Mouse (Mus musculus): ENCODE data around the gene Opa1.

The Opa1 gene

DNA sequence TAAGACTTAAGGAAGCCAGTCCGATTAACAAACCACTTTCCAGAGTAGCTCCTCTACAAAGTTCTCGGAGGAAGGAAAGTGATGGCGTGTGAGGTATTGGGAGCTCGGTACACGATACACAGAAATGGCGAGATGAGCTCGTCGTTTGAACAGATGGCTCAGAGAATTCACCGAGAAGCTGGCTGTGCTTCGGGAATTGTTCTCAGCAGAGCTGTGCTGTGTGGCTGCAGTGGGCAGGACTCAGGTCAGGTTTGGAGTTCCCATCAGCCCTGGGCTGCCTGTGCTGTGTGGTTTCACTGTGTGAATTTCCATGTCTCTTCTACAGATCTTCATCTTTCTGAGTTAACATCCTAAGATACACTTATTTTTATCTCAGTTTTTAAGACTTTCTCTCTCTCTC is 77.8 kb downstream of the Opa1 start:
- DNase-seq, result peak; percentile 31

DNA sequence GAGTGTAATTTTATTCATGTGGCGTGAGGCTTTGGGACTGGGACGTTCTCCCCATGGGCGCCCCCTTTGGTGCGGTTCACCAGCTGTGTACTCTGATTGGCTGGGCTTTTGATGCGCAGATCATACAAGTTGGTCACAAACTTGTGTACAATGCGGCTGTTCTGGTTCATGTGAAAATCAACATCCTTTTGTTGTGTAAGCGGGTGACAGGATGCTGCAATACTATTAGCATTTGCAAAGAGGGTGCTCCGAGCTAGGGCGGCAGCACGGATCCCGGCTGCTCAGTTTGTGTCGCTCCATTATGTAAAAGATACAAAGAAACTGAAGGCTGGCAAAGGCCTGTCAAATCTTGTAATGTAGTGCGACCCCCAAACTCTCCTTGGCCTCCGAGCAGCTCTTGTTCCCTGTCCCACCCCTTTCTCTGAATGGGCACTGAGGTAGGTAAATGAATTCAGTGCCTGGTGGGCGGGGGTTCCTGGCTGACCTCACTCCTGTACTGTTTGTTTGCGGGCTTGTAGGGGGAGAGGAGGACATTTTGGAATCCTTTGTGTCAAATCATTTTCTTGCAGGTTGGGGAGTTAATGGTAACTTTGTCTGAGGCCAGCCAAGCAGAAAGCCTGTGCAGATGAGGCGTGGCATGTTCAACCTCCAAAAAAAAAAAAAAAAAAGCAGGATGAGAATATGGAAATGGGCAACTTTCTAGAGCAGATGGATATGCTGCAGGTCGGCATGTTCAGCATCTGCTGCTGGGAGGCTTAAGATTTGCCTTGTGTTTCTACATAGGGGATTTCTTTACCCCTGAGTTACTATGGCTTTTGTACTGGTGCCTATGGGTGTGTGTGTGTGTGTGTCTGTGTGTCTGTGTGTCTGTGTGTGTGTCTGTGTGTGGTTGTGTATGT is 78.8 kb downstream of the Opa1 start:
- peak; percentile 94 for DNase-seq

DNA sequence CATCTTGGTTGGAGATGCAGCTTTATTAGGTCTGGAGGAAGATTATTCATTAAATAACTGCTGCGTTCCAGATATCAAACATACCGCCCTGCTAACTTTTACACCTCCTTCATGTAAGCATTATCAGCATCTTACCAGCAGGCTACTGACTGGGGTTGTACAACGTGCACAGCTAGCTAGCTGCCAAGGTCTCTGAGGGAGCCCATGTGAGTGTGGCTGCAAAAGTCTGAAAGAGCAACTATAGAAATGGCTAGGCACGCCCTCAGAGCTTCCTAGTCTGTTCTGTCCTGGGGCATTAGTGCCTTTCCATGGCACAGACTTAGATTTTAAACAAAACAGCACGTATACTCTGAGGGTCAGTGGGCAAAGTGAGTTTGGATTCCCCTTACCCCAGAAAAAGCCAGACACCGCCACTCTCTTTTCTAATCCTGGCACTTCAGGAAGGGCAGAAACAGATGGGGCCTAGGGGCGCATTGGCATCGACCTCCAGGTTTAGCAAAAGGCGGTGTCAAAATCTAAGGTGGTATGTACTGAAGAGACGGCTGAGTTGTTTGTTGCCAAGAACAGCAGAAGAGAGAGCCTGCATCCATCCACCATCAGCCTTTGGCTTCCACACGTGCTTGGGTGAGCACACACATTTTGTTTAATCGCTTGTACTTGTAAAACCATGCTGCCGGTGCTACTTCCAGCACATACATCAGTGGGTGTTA is 80.1 kb downstream of the Opa1 start:
- DNase-seq, result no peak

DNA sequence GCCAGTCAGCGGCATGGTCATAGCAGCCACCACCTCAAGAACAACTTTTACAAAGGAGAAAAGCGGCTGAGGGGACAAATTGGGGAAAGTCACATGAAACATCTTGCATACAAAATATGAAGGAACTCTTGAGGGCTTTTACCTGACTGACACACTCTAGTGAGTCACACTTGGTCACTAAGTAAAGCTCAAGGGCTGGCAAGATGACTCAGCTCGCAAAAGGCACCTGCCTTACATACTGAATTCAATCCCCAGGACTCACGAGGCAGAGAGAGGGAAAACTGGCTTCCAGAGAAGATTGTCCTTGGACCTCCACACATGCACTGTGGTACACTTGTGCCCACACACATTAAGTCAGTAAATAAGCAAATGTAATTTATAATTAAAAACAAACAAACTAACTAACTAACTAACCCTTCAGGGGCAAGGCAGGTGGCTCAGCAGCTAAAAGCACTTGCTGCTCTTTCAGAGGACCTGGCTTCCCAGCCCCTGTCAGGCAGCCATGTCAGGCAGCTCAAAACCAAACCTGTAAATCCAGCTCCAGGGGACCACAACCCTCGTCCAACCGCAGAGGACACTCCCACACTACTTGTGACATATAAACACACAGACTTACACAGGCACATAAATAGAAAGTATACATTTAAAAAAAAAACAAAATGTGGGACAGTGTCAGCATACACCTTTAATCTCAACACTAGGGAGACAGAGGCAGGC is 84.1 kb downstream of the Opa1 start:
- DNase-seq, result no peak

DNA sequence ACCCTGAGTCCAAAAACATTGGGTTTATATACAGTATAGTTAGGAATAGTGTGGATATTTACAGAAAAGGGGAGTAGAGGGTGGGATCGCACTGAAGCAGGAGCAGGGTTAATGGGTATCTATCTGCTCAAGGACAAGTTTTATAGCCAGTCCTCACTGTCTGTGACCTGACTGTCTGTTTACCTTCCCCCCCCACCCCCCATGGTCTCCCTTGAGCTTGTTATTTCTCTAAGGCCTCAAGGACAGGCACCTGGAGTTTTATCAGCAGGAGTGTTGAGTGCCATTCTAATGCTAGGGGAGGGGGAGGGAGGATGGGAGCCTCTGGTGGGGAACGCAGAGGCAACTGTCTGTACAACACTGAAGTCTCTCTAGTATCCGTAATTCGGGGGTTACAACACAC is 85.3 kb downstream of the Opa1 start:
- no peak for DNase-seq

DNA sequence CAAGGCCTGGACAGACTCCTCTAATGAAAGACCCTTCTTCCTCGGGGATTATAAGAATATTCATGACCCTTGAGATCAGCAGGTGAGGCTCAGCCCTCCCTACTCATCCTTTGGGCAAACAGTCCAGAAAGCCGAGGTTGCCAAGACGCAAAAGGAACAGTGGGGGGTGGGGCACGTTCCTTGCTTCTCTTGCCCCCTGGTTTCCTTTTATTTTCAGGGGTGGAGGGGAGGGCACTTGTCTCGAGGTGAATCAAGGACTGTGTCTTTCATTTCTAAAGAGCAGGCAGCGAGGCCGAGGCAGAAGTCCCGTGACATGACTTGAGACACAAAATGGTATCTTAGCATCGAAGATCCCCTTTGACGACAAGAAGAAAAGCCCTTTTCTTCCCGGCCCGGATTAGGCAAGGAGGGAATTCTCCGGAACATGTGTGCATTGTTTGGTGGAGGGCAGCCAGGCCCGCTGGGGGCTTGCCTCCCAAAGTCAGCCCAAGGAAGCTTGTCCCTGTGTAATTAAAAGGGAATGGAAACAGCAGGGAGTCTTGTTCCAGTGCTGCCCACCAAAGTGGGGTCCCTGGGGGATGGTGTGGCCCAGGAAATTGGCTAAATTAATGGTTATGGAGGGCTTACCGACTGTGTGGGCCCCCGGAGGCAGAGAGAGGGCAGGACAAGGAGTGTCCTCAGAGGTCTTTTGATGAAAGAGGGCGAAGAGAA is 88.0 kb downstream of the Opa1 start:
- peak; percentile 71 for DNase-seq

DNA sequence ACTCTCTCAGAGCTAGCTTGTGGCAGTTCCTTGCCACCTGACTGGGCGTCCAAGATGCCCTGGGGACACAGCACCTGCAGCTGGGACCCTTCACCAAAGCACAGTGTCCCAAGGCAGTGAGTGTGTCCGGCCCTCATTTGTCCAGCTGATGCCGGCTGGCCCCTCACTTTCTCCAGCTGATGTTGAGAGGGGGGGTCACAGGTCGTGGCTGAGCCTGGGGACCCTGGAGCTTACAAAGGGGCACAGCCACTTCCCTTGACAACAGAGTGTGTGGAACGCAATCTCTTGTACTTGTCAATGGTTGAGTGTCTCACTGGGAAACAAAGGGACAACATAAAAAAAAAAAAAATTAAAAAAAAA is 88.5 kb downstream of the Opa1 start:
- DNase-seq, result no peak

DNA sequence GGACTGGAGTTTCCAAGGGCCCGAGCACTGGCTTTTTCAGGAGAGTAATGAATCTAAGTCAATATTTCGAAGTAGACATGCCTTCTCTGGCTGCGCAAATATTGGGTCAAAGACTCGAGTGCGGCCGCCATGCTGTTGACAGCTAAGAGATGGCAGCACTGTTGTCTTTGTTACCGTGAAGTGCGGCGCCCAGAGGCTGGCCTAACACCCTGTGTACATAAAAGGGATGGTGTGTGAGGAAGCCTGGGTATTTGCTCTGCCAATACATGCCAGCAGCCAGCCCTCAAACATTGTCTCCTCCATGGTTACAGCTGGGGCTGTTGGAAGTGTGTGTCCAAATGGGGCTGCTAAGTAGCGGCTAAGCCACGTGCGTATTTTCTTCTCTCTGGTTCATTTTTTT is 89.3 kb downstream of the Opa1 start:
- no peak for DNase-seq

DNA sequence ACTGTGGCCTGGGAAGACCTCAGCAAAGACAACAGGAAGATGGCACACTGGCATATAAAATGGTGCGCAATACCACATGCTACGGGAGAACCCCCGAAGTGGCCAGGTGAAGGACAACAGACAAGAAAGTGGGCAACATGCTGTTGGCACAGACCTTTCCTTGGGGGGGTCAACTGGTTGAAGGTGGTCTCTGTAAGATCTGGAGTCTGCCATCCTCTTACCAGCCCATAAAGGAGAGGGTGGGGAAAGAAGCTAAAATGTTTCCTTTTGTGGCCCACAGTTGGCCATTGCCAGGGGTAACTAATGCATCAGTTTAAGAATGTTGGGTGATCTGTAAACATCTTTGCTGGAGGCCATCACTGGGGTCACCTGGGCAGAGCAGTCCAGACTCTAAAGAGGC is 91.7 kb downstream of the Opa1 start:
- DNase-seq, result no peak

DNA sequence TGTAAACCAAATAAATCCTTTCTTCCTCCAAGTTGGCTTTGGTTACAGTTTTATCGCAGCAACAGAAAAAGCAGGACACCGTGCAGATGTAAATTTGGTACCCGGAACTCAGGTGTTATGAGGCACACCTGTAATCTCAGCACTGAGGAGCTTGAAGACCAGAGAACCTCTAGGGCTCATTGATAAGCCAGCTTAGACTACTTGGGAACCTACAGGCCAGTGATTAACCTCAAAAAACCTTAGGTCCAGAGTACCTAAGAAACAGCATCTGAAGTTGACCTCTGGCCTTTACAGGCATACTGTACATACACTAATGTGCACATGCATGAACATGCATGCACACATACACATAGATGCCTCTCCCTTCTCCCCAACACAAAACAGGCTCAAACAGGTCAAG is 94.1 kb downstream of the Opa1 start:
- DNase-seq, result no peak

DNA sequence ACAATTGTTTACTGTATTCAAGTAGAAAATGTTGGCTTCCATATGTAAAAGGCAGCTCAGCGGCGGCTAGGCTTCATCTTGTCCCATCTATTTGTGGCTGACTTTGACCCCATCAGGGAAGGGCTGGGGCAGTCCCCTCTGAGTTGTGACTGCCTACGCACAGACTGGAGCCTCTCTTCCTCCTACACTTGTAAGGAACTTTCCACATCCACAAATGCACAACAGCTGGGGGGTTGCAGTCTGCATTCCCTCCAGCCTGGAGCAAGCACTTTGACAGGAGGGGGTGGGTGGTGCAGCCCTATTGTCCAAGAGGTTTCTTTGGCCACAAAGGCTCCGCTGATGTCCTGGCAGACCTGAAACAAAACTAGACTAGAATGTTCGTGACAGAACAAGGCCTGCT is 100.5 kb downstream of the Opa1 start:
- DNase-seq, result no peak

DNA sequence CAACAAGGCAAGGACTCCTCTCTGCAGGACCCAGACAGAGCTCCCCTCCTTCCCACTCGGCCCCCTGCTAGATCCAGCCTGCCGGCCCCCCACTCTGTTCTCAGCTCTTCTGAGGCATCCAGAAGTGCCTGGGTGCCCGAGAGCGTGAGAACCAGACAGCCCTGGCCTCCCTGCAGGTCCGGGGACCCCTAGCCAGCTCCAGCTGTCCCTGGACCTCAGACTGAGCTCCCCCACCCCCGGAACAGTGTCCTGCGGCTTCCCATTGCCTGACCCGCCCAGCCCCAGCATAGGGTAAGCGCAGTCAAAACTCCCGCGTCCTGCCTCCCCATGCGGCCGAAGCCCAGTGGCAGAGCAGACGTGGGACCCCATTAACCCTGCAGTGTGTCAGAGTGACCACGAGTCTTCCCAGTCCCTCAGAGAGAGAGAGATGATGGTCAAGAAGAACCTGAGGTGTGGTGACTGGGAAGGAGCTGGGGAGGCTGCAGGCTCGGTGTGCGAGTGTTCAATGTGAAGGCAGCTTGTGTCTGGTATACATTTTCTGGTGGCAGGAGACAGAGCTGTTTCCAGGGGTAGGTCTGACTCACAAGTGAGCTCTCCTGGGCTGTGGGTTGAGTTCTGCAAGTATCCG is 101.5 kb downstream of the Opa1 start:
- no peak for DNase-seq

DNA sequence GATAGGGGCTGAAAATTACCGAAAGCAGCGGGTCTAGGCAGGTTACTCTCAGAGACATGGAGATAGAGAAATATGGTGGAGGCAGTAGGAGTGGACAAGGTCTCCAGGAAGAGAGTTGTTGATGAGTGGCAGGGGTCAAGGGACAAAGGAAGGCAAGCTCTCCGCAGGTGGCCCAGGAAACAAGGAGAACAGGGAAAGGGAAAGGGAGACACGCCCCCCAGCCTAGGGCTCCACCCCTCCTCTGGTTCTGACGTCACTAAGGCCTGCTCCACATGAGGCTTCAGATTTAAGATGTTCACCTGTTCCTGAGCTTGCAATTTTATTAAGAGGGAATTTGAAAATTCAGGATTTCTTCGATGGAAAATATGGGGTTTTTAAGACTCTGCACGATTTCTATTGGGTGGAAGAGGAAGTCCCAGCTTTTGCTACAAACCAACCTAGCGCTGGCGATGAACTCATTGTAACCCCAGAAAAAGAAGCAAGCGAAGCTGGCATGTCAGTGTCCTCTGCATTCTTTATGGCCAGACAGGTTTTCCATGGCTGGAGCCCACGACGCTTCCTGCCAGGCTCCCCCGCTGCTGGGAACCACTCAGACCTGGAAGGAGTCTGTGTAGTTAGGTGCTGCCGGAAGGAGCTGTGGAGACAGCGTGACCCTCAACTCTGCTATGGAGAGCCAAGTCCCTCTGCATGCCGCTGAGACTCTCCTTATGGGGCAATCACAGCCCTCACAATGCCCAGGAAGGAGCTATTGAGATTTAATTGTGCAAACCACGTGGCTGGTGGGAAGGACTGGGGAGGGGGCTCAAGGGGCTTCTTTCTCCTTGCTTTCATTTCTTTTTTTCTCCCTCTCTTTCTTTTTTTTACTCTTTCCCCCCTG is 103.7 kb downstream of the Opa1 start:
- DNase-seq, result peak; percentile 68

DNA sequence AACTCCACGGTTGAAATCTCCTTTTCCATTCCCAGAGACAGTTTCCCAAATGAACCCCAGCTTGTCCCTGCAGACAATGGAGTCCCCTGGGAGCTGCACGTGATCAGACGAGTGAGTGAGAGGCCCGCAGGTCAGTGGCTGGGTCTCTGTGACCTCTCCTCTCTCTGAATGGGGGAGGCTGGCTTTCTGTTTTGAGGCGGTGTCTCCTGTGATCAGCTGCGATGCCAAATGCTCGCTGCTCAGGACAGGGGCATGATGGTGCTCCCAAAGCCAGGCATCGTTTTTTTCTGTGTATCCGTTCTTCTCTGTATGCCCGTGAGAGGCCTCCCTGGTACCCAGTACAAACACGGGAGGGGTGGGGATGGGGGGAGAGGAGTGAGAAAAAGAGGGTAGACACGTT is 104.4 kb downstream of the Opa1 start:
- peak; percentile 84 for DNase-seq

DNA sequence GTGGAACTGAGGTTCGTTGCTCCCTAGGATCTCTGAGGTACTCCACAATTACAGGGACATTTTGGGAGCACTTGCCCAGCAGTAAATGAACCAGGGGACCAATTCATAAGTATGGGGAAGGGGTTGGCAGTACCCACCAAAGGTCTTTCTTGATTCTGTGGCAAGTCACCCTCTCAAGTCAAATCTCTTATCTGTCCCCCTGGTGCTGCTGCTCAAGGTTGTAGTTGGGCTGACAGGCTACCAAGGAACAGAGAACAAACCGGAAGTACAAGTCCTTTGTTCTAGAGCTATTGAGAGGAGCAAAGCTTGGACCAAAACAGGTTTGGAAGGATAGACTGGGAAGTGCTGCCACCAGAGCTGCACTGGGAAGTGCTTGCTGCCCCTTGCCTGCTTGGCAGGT is 105.0 kb downstream of the Opa1 start:
- no peak for DNase-seq

DNA sequence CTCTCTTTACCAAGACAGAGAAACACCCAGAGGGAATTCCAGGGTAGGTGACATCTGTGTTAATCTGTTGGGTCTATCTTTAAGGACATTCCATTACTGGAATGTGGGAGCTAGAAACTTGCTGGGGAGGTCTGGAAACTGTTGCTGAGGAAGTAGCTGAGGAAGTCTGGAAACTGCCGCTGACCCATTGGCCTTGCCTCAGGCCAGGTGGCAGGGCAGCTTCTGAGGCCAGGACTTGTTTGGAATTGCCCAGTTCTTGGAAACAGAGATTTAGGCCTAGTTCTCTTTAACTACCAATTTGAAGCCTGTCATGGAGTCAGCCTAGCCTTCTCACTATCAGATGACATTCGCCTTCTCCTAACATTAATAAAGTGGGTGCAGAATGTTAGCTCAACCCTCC is 105.5 kb downstream of the Opa1 start:
- no peak for DNase-seq

DNA sequence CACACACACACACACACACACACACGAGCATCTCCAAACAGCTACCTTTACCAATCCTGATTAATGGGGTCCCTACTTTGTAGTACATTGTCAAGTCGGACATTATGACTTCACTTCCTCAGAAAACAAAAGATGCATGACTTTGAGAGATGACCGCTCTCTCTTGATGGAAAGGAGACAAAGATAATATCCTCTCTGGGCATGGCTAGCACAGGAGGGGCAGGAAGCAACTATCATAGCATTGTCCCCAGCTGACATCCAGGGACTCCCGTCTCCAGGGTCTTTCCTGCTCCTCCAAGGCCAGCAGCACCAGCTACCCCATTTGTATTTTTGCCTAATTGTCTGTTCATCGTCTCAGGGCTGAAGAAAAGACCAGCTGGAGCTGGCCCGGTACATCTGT is 107.0 kb downstream of the Opa1 start:
- DNase-seq, result no peak

DNA sequence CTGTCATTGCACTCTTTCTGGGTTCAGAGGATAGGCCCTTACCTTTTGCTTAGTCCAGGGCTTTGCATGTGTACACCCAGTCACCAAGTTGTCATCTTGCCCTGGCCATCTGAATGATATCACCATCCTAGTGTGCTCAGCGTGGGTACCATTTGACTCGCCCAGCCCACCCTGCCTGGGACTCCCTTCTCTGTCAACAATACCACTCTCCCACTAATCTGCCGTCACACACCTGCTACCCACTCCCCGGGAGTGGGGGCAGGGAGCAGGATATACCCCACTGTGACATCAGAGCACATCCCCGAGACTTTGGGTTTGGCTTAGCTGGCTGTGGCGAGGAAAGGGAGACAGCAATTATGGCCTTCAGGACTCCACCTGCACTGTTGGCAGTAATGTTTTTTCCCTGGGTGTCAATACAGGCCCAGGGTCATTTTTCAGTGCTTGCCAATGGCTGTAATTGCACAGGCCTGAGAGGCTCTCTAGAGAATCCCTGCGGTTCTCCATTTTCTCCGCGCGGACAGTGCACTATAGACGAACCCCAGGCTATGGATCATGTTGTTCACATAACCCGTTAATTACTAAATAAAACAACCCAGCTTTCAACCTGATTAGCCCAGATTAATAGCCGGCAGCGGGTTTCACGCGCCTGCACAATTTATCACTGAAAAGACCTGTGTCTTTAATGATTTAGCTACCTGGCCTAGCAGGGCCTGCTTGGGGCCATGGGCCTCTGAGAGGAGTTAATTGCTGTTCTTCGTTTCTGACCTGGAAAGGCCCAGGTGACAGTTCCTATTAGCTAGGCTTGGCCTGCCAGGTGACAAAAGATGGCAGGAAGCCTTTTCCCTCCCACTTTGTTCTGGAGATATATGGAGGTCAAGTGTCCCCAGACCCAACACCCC is 109.1 kb downstream of the Opa1 start:
- DNase-seq, result peak; percentile 66

DNA sequence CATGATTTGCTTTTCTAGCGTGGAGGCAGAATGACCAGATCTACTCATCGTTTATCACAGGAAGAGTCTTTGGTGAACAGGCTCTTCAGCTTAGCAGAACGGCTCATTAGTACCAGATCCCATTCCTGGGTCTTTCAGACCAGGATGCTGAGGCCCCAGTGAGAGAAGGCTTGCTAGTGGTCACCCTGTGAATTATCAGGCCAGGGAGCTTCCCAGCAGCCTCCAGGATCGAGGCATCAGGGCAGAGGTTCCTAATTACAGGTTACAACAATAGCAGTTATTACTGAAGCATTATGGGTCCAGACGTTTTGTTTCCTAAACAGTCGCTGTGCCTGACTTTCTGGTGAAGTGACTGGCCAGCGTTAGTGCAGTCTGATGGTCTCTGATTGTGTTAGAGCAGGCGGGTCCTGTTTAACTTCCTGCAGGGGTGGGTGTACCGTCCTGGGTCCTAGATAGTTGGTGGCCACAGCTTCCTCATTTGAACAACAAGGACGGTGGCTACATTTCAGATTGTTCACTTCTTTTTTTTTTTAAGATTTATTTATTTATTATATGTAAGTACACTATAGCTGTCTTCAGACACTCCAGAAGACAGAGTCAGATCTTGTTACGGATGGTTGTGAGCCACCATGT is 110.2 kb downstream of the Opa1 start:
- peak; percentile 57 for DNase-seq
